ENCODE assay signal across 10 mouse cellular contexts in genomic region chr2:52319020-52319567, GRCm38 (mm10). TPM values are rescaled to one million over a fixed set of nuclear protein-coding genes. Genes with fewer than 3 reads are reported as not detected.
DNase-seq lines count a peak whose midpoint lies in the region; ATAC-seq and TF ChIP-seq lines count a peak whose summit lies in the region.
"Had no signal": no experiment of that assay in that cellular context is flagged by ENCODE, and none has a peak within 500 bp of the region (broad histone marks: within the 10 kb centered on the region; RNA-seq: fewer than 3 reads in every experiment).

No protein-coding gene starts in this region.

- no peak overlapping the region for H3K4me2 ChIP-seq in kidney, embryonic 14.5 days (replicated peaks; ENCODE audit: low read depth, low read length)
- no peak overlapping the region for H3K4me2 ChIP-seq in heart, embryonic 12.5 days
- H3K4me2 ChIP-seq in hindbrain, embryonic 13.5 days, result no peak overlapping the region

- TF ChIP-seq POLR2A in kidney, adult 2 months (IDR thresholded peaks at IDR 0.05; ENCODE audit: low read depth, low read length), result no peak

- H3K9me3 ChIP-seq in kidney, embryonic 14.5 days (ENCODE audit: control insufficient read depth, low read length), result no peaks in the 10 kb centered on the region
- no peaks in the 10 kb centered on the region for H3K9me3 ChIP-seq in G1E (replicated peaks)
- H3K9me3 ChIP-seq in heart, embryonic 12.5 days (replicated peaks), result no peaks in the 10 kb centered on the region
- no peaks in the 10 kb centered on the region for H3K9me3 ChIP-seq in hindbrain, embryonic 13.5 days

- 64% methylated on average over 5 of the region's 5 CpGs for WGBS in kidney, embryonic 14.5 days
- WGBS in kidney, adult 2 months, result 38% methylated on average over 5 of the region's 5 CpGs
- WGBS in heart, embryonic 12.5 days, result 23% methylated on average over 5 of the region's 5 CpGs
- WGBS in hindbrain, embryonic 13.5 days, result 68% methylated on average over 5 of the region's 5 CpGs

- H3K36me3 ChIP-seq in kidney, embryonic 14.5 days (ENCODE audit: control insufficient read depth, insufficient read depth, low read length), result no peaks in the 10 kb centered on the region
- no peaks in the 10 kb centered on the region for H3K36me3 ChIP-seq in kidney, adult 2 months (ENCODE audit: control insufficient read depth, insufficient read depth, low read length)
- no peaks in the 10 kb centered on the region for H3K36me3 ChIP-seq in G1E (replicated peaks)
- no peaks in the 10 kb centered on the region for H3K36me3 ChIP-seq in heart, embryonic 12.5 days
- H3K36me3 ChIP-seq in hindbrain, embryonic 13.5 days, result no peaks in the 10 kb centered on the region

- no peak for DNase-seq in kidney, adult 2 months
- peak; percentile 20 for DNase-seq in G1E (ENCODE audit: low spot score)
- DNase-seq in layer of hippocampus, postnatal 36 days, result no peak
- DNase-seq in spleen, postnatal 4 days (ENCODE audit: low spot score in 2 of 2), result no peak

- no peaks in the 10 kb centered on the region for H3K4me1 ChIP-seq in kidney, embryonic 14.5 days (ENCODE audit: control insufficient read depth, insufficient read depth, low read length)
- H3K4me1 ChIP-seq in kidney, adult 2 months (ENCODE audit: control insufficient read depth, insufficient read depth, low read length), result no peaks in the 10 kb centered on the region
- H3K4me1 ChIP-seq in G1E (ENCODE audit: insufficient read depth, low read depth, low read length), result peaks cover 56% of the 10 kb centered on the region
- H3K4me1 ChIP-seq in heart, embryonic 12.5 days (replicated peaks), result peaks cover 21% of the 10 kb centered on the region
- no peaks in the 10 kb centered on the region for H3K4me1 ChIP-seq in hindbrain, embryonic 13.5 days (replicated peaks)

- no peak overlapping the region for H3K9ac ChIP-seq in kidney, embryonic 14.5 days (ENCODE audit: low read depth, low read length)
- H3K9ac ChIP-seq in heart, embryonic 12.5 days, result no peak overlapping the region
- no peak overlapping the region for H3K9ac ChIP-seq in hindbrain, embryonic 13.5 days

- peak; percentile 82 for ATAC-seq in kidney, embryonic 14.5 days (ENCODE audit: low FRiP score, low TSS enrichment)
- peak; percentile 78 for ATAC-seq in G1E (ENCODE audit: extremely low read depth, insufficient number of reproducible peaks, low FRiP score, poor library complexity, severe bottlenecking)
- peak; percentile 84 for ATAC-seq in heart, embryonic 12.5 days (ENCODE audit: insufficient number of reproducible peaks, low FRiP score)
- peak; percentile 46 for ATAC-seq in megakaryocyte, adult 5-6 weeks (ENCODE audit: poor library complexity, severe bottlenecking)
- no peak for ATAC-seq in hindbrain, embryonic 13.5 days (ENCODE audit: low FRiP score)

- H3K27ac ChIP-seq in kidney, embryonic 14.5 days (ENCODE audit: low read depth, low read length), result no peak overlapping the region
- H3K27ac ChIP-seq in kidney, adult 2 months (ENCODE audit: insufficient read depth, low read depth, low read length), result no peak overlapping the region
- H3K27ac ChIP-seq in heart, embryonic 12.5 days (ENCODE audit: poor library complexity, severe bottlenecking), result peak overlapping the region; percentile 26
- H3K27ac ChIP-seq in hindbrain, embryonic 13.5 days, result no peak overlapping the region
- H3K27ac ChIP-seq: macrophage had no signal

- H3K27me3 ChIP-seq in kidney, embryonic 14.5 days (ENCODE audit: control insufficient read depth, insufficient read depth, low read length), result no peaks in the 10 kb centered on the region
- H3K27me3 ChIP-seq in kidney, adult 2 months (replicated peaks; ENCODE audit: control insufficient read depth, insufficient read depth, low read length), result no peaks in the 10 kb centered on the region
- no peaks in the 10 kb centered on the region for H3K27me3 ChIP-seq in G1E (ENCODE audit: insufficient read depth, low read length)
- no peaks in the 10 kb centered on the region for H3K27me3 ChIP-seq in heart, embryonic 12.5 days (replicated peaks)
- no peaks in the 10 kb centered on the region for H3K27me3 ChIP-seq in hindbrain, embryonic 13.5 days

- H3K4me3 ChIP-seq in kidney, embryonic 14.5 days (ENCODE audit: low read length), result no peak overlapping the region
- H3K4me3 ChIP-seq in kidney, adult 2 months (ENCODE audit: insufficient read depth, low read depth, low read length), result no peak overlapping the region
- no peak overlapping the region; the same call in 1 of the 2 replicates for H3K4me3 ChIP-seq in G1E (ENCODE audit: low read depth, low read length)
- no peak overlapping the region for H3K4me3 ChIP-seq in heart, embryonic 12.5 days
- no peak overlapping the region for H3K4me3 ChIP-seq in hindbrain, embryonic 13.5 days
- H3K4me3 ChIP-seq: erythroblast, embryonic 14.5 days had no signal

- TF ChIP-seq CTCF in kidney, adult 2 months (conservative IDR thresholded peaks at IDR 0.05; ENCODE audit: insufficient read depth, insufficient read length, low read depth, low read length), result no peak
- no peak for TF ChIP-seq CTCF in G1E (IDR thresholded peaks at IDR 0.05; ENCODE audit: low read depth, low read length)

RNA-seq across cellular contexts. Expression of gene Neb, which starts 59.2 kb away (rescaled TPM):
- polyA plus RNA-seq in kidney, embryonic 14.5 days (2014; fragmentation: Nextera tagmentation; extraction: Ambion mirVana), result 0.99 and 1.2 TPM in 2 replicates
- 0.12 and 5.9 TPM in 2 replicates for polyA plus RNA-seq in kidney, adult 2 months (2012; rRNA removed)
- total RNA-seq in G1E (2014; fragmentation: Nextera tagmentation) (0.75 and 2.6 TPM in 2 replicates), G1E (2017) (0.58 and 1.2 TPM in 2 replicates)
- 0.01 and 0.05 TPM in 2 replicates for polyA plus RNA-seq in G1E (2012)
- 2.0 and 2.6 TPM in 2 replicates for polyA plus RNA-seq in heart, embryonic 12.5 days (2016; fragmentation: Nextera tagmentation; extraction: Ambion mirVana)
- 0.91 TPM in 1 of 2 replicates, not detected in the other for total RNA-seq in megakaryocyte, adult 5-6 weeks (2015)
- 0.07 and 0.33 TPM in 2 replicates for total RNA-seq in megakaryocyte, adult 5-6 weeks (2017)
- polyA plus RNA-seq in hindbrain, embryonic 13.5 days (2015; fragmentation: Nextera tagmentation; extraction: Ambion mirVana), result 1.2 and 2.0 TPM in 2 replicates
- total RNA-seq in layer of hippocampus, postnatal 36 days (2021), result 1 to 10 TPM; 1.3 to 1.7 TPM
- polyA plus RNA-seq: erythroblast, embryonic 14.5 days had no signal
